Mouse (Mus musculus): ENCODE data around the gene Ccl5.

The Ccl5 gene

GRCm38 (mm10) chr11:83540931-83541330, 10.6 kb upstream of the Ccl5 start:
- DNase-seq (ENCODE audit: extremely low read depth, insufficient read length, low spot score), result no peak

DNA sequence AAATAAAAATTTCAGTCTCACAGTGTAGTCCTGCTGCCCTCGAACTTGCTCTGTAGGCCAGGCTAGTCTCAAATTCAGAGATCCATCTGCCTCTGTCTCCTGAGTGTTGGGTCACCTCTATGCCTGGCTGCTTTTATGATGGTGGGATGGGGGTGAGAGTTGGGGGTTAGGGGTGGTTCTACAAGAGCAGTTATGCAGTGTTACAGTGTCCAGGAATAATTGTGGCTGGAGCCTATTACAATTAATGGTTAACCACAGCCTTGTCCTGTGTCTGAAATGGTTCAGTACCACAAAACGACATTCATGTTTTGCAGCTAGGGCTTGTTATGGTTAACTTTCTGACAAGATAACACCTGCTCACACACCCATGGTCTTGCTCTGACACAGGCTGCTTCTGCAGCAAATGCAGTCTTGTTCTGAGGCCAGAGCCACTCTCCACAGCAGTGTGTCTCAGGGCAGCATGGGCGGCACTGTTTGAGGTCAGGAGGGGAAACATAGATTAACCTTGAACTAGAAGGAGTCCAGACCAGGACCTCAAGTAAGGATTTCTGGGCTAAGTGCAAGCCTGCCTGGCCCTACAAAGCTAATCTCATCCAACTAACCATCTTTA, 8.5 kb upstream of the Ccl5 start:
- no peak for DNase-seq (ENCODE audit: extremely low read depth, insufficient read length, low spot score)

GRCm38 (mm10) chr11:83536831-83537230, 6.5 kb upstream of the Ccl5 start:
- no peak for DNase-seq (ENCODE audit: extremely low read depth, insufficient read length, low spot score)

DNA sequence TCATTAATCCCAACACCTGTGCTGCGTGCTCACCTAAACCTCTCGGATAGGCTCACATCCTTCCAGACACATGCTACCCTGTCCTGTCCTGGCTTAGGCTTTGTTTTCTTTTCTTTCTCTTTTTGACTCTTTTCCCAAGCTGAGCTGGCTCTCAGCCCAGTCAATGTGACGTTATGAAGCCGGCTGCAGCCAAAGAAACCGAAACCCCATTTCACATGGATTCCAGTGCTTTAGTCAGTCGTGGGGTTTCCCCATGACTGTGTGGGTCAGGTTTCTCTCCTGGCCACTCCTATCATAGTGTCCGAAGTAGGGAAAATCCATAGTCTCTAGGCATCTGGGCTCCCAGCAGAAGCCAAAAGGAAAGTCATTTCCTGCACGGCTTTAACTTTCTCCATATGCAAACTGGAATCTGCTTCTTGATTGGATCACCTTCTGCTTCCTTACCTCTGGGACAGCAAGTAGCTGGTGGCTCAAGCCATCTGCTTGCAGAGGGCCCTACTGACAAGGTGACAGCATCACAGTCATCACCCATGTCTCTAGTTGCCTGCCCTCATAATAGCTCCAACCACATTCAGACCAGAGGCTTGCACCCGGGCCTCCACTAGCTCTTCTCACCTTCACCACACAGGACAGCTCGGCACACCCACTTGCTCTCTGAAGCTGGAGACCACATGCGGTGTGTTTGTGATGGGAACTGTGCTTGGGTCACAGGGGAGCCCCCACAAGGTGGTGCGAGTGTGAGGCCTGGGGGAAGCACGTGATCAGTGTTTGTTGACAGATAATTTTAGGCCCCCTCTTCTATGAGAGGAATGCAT, 4.5 kb upstream of the Ccl5 start:
- peak; percentile 71 for DNase-seq (ENCODE audit: extremely low read depth, insufficient read length, low spot score)

DNA sequence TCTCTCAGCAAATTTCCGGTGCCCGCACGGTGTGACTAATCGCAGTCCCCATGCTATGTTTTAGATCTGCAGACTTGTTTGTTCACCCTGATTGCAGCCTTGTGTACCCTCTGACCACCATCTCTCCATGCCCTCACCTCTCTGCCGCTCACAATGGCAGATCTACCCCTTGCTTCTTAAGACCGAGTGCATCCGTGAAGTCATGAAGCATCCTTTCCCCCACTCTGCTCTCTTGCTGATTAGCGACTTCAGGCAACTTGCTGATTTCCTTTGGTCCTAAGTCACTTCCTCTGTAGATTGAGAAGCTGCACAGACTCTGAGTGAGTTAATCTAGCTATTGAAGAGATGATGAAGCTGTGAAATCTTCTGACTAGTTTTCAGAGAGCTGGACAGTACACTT, 3.8 kb upstream of the Ccl5 start:
- DNase-seq (ENCODE audit: extremely low read depth, insufficient read length, low spot score), result no peak

- no peak for DNase-seq (ENCODE audit: extremely low read depth, insufficient read length, low spot score)
These were observed 2.9 kb upstream of the Ccl5 start for GRCm38 (mm10) chr11:83533192-83533591.

DNA sequence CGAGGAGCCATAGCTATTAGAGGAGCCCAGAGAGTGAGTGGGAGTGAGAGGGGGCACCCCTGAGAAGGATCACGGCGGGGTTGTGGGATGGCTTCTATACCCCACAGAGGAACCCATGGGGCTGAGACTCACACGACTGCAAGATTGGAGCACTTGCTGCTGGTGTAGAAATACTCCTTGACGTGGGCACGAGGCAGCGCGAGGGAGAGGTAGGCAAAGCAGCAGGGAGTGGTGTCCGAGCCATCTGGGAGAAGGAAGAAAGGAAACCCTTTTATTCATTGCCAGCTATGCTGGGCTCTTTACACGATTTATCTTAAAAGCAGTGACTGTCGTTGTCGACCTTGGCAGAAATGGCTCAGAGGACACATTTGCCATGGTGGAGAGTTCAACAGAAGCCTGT, 1.3 kb downstream of the Ccl5 start:
- no peak for DNase-seq (ENCODE audit: extremely low read depth, insufficient read length, low spot score)

DNA sequence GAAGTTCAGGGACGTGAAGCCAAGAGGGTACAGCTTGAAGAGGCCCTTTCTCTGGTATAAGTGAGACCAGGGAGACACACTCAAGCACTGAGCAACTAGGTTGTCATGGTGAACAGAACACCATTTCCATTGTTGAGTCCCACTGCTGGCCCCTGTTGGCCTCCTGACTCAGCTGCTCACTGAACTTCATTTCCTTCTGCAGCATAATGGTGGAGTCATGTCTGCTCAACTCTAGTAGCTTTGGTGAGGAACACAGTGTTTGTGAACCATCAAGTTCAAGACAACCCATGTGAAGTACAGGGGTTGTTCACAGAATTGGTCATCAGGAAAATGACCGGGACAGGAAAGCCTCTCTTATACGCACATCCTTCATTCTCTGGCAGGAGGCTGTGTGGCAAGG, 8.2 kb downstream of the Ccl5 start, which contains the start of gene Heatr9:
Gene Heatr9, minus strand, starts transcription at position 101 of the 400 bp plus-strand sequence.
- no peak for DNase-seq (ENCODE audit: extremely low read depth, insufficient read length, low spot score)

- no peak for DNase-seq (ENCODE audit: extremely low read depth, insufficient read length, low spot score)
These were observed 11.9 kb downstream of the Ccl5 start for GRCm38 (mm10) chr11:83518371-83518770.

DNA sequence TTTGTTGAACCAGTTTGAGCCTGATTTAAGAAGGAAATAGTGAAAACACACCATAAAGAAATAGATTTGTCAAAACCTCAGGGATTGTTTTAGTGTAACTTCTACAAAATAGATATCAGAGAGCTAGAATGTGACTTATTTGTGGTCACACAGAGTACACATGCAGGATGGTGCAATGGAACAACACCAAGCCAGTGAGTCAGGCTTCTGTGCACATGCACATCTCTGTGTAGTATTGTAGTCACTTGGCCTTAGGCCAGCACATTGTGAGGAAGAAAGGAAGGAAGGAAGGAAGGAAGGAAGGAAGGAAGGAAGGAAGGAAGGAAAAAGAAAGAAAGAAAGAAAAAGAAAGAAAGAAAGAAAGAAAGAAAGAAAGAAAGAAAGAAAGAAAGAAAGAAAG, 13.2 kb downstream of the Ccl5 start:
- DNase-seq (ENCODE audit: extremely low read depth, insufficient read length, low spot score), result no peak

- DNase-seq (ENCODE audit: extremely low read depth, insufficient read length, low spot score), result no peak
These were observed 20.8 kb downstream of the Ccl5 start for GRCm38 (mm10) chr11:83509521-83509920.

DNA sequence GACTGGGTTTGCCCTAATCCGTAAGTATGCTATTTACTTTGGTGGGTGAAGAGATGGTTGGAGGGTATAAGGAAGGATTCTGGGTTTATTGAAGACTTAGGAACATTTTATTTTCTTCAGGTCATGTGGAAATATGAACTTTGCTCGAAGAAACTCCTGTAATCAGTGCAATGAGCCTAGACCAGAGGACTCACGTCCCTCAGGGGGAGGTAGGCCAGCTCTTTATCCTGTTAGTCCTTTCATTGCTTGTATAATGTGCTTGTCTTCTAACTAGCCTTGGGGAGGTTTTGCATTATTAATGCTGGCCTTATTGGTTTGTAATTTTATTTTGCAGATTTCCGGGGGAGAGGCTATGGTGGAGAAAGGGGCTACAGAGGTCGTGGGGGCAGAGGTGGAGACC, 26.0 kb downstream of the Ccl5 start:
- DNase-seq (ENCODE audit: extremely low read depth, insufficient read length, low spot score), result no peak

- DNase-seq (ENCODE audit: extremely low read depth, insufficient read length, low spot score), result no peak
These were observed 34.7 kb downstream of the Ccl5 start for GRCm38 (mm10) chr11:83495571-83495970.

DNA sequence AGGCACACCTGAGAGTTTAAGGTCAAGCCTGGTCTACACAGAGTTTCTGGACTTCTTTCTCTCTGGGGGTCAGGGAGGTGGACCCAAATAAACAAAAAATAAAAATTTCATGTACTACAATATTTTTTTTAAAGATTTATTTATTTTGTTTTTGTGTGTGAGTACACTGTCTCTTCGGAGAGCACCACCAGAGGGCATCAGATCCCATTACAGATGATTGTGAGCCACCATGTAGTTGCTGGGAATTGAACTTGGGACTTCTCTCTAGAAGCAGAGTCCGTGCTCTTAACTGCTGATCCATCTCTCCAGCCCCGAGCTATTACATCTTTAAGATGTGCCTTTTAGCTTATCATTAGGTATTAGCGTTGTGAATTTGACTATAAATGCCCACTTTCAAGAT, 38.8 kb downstream of the Ccl5 start:
- no peak for DNase-seq (ENCODE audit: extremely low read depth, insufficient read length, low spot score)
